Mouse (Mus musculus) natural killer cell, adult 2 months (primary cell): ENCODE results near the gene Fam129b.
"Not testable (repeated sequence)": the region's sequence is repeated elsewhere in the genome, so short reads cannot be mapped to it uniquely, and the experiment has no call there.

Experiments
- DNase-seq, 2 experiments: peaks; one replicate each; pipeline ENCODE4 v3.0.0; 2022; ENCODE audit warnings: low spot score in 2 of 2

Fam129b gene

GRCm38 (mm10) chr2:32875675-32876489 is at the start of gene Fam129b:
Gene Fam129b, plus strand, starts transcription at chr2:32876114.
- DNase-seq = peak; percentile 70

GRCm38 (mm10) chr2:32828979-32829676 is 46.8 kb upstream of the Fam129b start:
- no peak for DNase-seq

- no peak for DNase-seq
These were observed 41.4 kb upstream of the Fam129b start for GRCm38 (mm10) chr2:32834496-32834895.

GRCm38 (mm10) chr2:32835588-32835987 is 40.3 kb upstream of the Fam129b start:
- DNase-seq = no peak

GRCm38 (mm10) chr2:32838147-32838884 is 37.6 kb upstream of the Fam129b start:
- no peak for DNase-seq

- no peak for DNase-seq
These were observed 36.7 kb upstream of the Fam129b start for GRCm38 (mm10) chr2:32839261-32839660.

GRCm38 (mm10) chr2:32841099-32841498 is 34.8 kb upstream of the Fam129b start:
- DNase-seq = no peak

GRCm38 (mm10) chr2:32842558-32842957 is 33.4 kb upstream of the Fam129b start:
- no peak for DNase-seq

GRCm38 (mm10) chr2:32845572-32846100 is 30.3 kb upstream of the Fam129b start:
- no peak for DNase-seq

GRCm38 (mm10) chr2:32846101-32846804 is 29.7 kb upstream of the Fam129b start:
- peak in 1 of 2 experiments; percentile 18 for DNase-seq

- DNase-seq = peak; percentile 73 to 84
These were observed 29.0 kb upstream of the Fam129b start, which contains the start of gene Stxbp1 for GRCm38 (mm10) chr2:32846805-32847467. Gene Stxbp1, minus strand, starts transcription at chr2:32847245.

GRCm38 (mm10) chr2:32847468-32847821 is 28.5 kb upstream of the Fam129b start:
- no peak for DNase-seq

GRCm38 (mm10) chr2:32852156-32852555 is 23.8 kb upstream of the Fam129b start:
- peak in 1 of 2 experiments; percentile 24 for DNase-seq

- DNase-seq = not testable (repeated sequence)
These were observed 22.2 kb upstream of the Fam129b start for GRCm38 (mm10) chr2:32853716-32854115.

- peak; percentile 74 to 85 for DNase-seq
These were observed 21.7 kb upstream of the Fam129b start for GRCm38 (mm10) chr2:32854206-32854605.

- no peak for DNase-seq
These were observed 20.7 kb upstream of the Fam129b start for GRCm38 (mm10) chr2:32855046-32855785.

- DNase-seq = no peak
These were observed 20.0 kb upstream of the Fam129b start for GRCm38 (mm10) chr2:32855790-32856465.

- peak; percentile 67 to 74 for DNase-seq
These were observed 18.3 kb upstream of the Fam129b start for GRCm38 (mm10) chr2:32857584-32857983.

- DNase-seq = peak; percentile 59 to 73
These were observed 16.8 kb upstream of the Fam129b start for GRCm38 (mm10) chr2:32859010-32859621.
